Mouse (Mus musculus) gastrocnemius, adult 8-10 months (tissue): ENCODE measurements around the gene 4933427I04Rik. TPM values are rescaled to one million over a fixed set of nuclear protein-coding genes. Genes with fewer than 3 reads are reported as not detected.

Source experiments
- total RNA-seq, 4 experiments: library from RNA; stranded (reverse); gene quantifications; 2 replicates each; pipeline ENCODE4 v1.2.4; 2022

Gene 4933427I04Rik
- total RNA-seq, 4 experiments from 2014 or later: not detected

Other genes starting within 250 kb of the 4933427I04Rik start
- 10 to 100 TPM; 49.5 to 63.7 (median 57.9) TPM for gene Macf1, start 175.3 kb upstream of the 4933427I04Rik start, total RNA-seq
- 100 to 1,000 TPM; 230 to 275 (median 261) TPM for gene Ndufs5, start 141.5 kb upstream of the 4933427I04Rik start, total RNA-seq
- gene Akirin1, start 109.3 kb upstream of the 4933427I04Rik start, total RNA-seq: 10 to 100 TPM; 20.2 to 33.9 (median 25.3) TPM
- gene Rhbdl2, start 71.8 kb upstream of the 4933427I04Rik start, total RNA-seq: not detected
- gene Mycbp, start 45.2 kb downstream of the 4933427I04Rik start, total RNA-seq: 10 to 100 TPM; 12.3 to 34.6 (median 21.5) TPM
- 10 to 100 TPM; 17.9 to 27.2 (median 21.3) TPM for gene Rragc, start 57.8 kb downstream of the 4933427I04Rik start, total RNA-seq
- not detected for gene 4930535I16Rik, start 58.3 kb downstream of the 4933427I04Rik start, total RNA-seq